Comparison of ENCODE assay signal across 27 mouse cellular contexts in genomic region chrX:159721390-159721789, GRCm38 (mm10).
DNase-seq lines count a peak whose midpoint lies in the region; ATAC-seq and TF ChIP-seq lines count a peak whose summit lies in the region.
"Had no signal": no experiment of that assay in that cellular context is flagged by ENCODE, and none has a peak within 500 bp of the region (broad histone marks: within the 10 kb centered on the region; RNA-seq: fewer than 3 reads in every experiment).

No protein-coding gene starts in this region.

- H3K4me1 ChIP-seq in CH12.LX (ENCODE audit: control insufficient read depth in 1 of 2, insufficient read depth in 2 of 2) = peaks cover 2 to 24% of the 10 kb centered on the region in 2 experiments; a peak in 2 of 4 replicates
- H3K4me1 ChIP-seq: embryonic facial prominence, embryonic 12.5 days; embryonic facial prominence, embryonic 15.5 days; forebrain, embryonic 12.5 days; forebrain, embryonic 15.5 days; heart, embryonic 12.5 days; heart, embryonic 15.5 days; hindbrain, embryonic 10.5 days; hindbrain, embryonic 13.5 days had no signal

- no peaks in the 10 kb centered on the region for H3K9me3 ChIP-seq in CH12.LX (replicated peaks; ENCODE audit: low read length)
- H3K9me3 ChIP-seq: embryonic facial prominence, embryonic 12.5 days; embryonic facial prominence, embryonic 15.5 days; forebrain, embryonic 12.5 days; forebrain, embryonic 15.5 days; G1E; heart, embryonic 12.5 days; heart, embryonic 15.5 days; hindbrain, embryonic 10.5 days; hindbrain, embryonic 13.5 days had no signal

- peak; percentile 83 for TF ChIP-seq EP300 in CH12.LX (IDR thresholded peaks at IDR 0.05; ENCODE audit: low read length)

- in situ Hi-C loops in CH12.LX (cut with MboI; ENCODE audit: low pct_ligation_motif_present, low pct_unique_long_range_greater_than_20kb, low sequenced_read_pairs) = no loop called here

- TF ChIP-seq CTCF in CH12.LX (conservative IDR thresholded peaks at IDR 0.05 in 1 of 2, IDR thresholded peaks at IDR 0.05 in 1 of 2; ENCODE audit: low read depth in 2 of 2, low read length in 2 of 2) = no peak

- H3K4me2 ChIP-seq in CH12.LX (ENCODE audit: insufficient read depth, low read depth, poor library complexity, severe bottlenecking) = no peak overlapping the region; the same call in 1 of the 2 replicates
- H3K4me2 ChIP-seq: embryonic facial prominence, embryonic 12.5 days; embryonic facial prominence, embryonic 15.5 days; forebrain, embryonic 12.5 days; forebrain, embryonic 15.5 days; heart, embryonic 12.5 days; heart, embryonic 15.5 days; hindbrain, embryonic 13.5 days had no signal

- H3K36me3 ChIP-seq in CH12.LX (replicated peaks in 1 of 2; ENCODE audit: control insufficient read depth in 1 of 2, insufficient read depth in 1 of 2, low read length in 1 of 2) = peaks cover 0 to 6% of the 10 kb centered on the region in 2 experiments
- H3K36me3 ChIP-seq: embryonic facial prominence, embryonic 12.5 days; embryonic facial prominence, embryonic 15.5 days; forebrain, embryonic 12.5 days; forebrain, embryonic 15.5 days; heart, embryonic 12.5 days; heart, embryonic 15.5 days; hindbrain, embryonic 10.5 days; hindbrain, embryonic 13.5 days had no signal

- no peak overlapping the region for H3K4me3 ChIP-seq in CH12.LX (replicated peaks in 1 of 3; ENCODE audit: low read depth in 2 of 3, low read length in 2 of 3, poor library complexity in 1 of 3)
- H3K4me3 ChIP-seq: embryonic facial prominence, embryonic 12.5 days; embryonic facial prominence, embryonic 15.5 days; forebrain, embryonic 12.5 days; forebrain, embryonic 15.5 days; heart, embryonic 12.5 days; heart, embryonic 15.5 days; hindbrain, embryonic 10.5 days; hindbrain, embryonic 13.5 days had no signal

- no peak overlapping the region for H3K9ac ChIP-seq in CH12.LX (ENCODE audit: insufficient read depth, low read depth)
- H3K9ac ChIP-seq: embryonic facial prominence, embryonic 12.5 days; embryonic facial prominence, embryonic 15.5 days; forebrain, embryonic 12.5 days; forebrain, embryonic 15.5 days; heart, embryonic 12.5 days; heart, embryonic 15.5 days; hindbrain, embryonic 13.5 days had no signal

- no peak for TF ChIP-seq RAD21 in CH12.LX (IDR thresholded peaks at IDR 0.05; ENCODE audit: low read depth, low read length)

- peaks cover 40% of the 10 kb centered on the region for H3K79me2 ChIP-seq in CH12.LX (replicated peaks; ENCODE audit: control insufficient read depth, extremely low read depth, insufficient read depth, poor library complexity, severe bottlenecking)

- no peaks in the 10 kb centered on the region for H3K27me3 ChIP-seq in CH12.LX (replicated peaks)
- H3K27me3 ChIP-seq: embryonic facial prominence, embryonic 12.5 days; embryonic facial prominence, embryonic 15.5 days; forebrain, embryonic 15.5 days; heart, embryonic 12.5 days; heart, embryonic 15.5 days had no signal

- H3K27ac ChIP-seq in CH12.LX (ENCODE audit: insufficient read depth, low read depth) = no peak overlapping the region
- H3K27ac ChIP-seq: embryonic facial prominence, embryonic 12.5 days; embryonic facial prominence, embryonic 15.5 days; forebrain, embryonic 12.5 days; forebrain, embryonic 15.5 days; heart, embryonic 15.5 days; hindbrain, embryonic 10.5 days; hindbrain, embryonic 13.5 days had no signal

- peak; percentile 70 for DNase-seq in CD4-positive helper T cell, adult 2 months (ENCODE audit: low read depth, low spot score)
- peak; percentile 40 for DNase-seq in CH12.LX (ENCODE audit: extremely low read depth)
- DNase-seq in urinary bladder, postnatal 10 days (ENCODE audit: low spot score) = no peak
- no peak for DNase-seq in adrenal gland, postnatal 25 days
- DNase-seq in right cerebral cortex, postnatal 4 days = no peak
- DNase-seq: adrenal gland, adult 2 months; adrenal gland, postnatal 14 days; cerebellum, adult 11-12 months; cerebellum, adult 9-10 months; cerebellum, postnatal 14 days; gastrocnemius, postnatal 25 days; heart, adult 18-20 months; heart, postnatal 10 days; heart, postnatal 36 days had no signal

- ATAC-seq in inflammation-experienced regulatory T-cells, adult 6 months = peak; percentile 78
- ATAC-seq: forebrain, embryonic 15.5 days; hindbrain, embryonic 16.5 days; intestine, postnatal 0 days; Patski had no signal

- dilution Hi-C loops in CH12.LX (cut with MboI; ENCODE audit: extremely low pct_ligation_motif_present, extremely low pct_unique_long_range_greater_than_20kb, low sequenced_read_pairs) = no loop called here

- no peak for TF ChIP-seq POLR2A in CH12.LX (IDR thresholded peaks at IDR 0.05; ENCODE audit: low read depth, low read length)

TF ChIP-seq in CH12.LX, 34 proteins besides CTCF, POLR2A, EP300 and RAD21:
- TF ChIP-seq ZMIZ1 (IDR thresholded peaks at IDR 0.05; ENCODE audit: low read depth, low read length) (0 out of 2 replicates have a peak, but pooled peaks have one; percentile 32), TBP (conservative IDR thresholded peaks at IDR 0.05; ENCODE audit: low read depth, low read length) (no peak), IRF4 (IDR thresholded peaks at IDR 0.05; ENCODE audit: low read depth, low read length) (0 out of 2 replicates have a peak, but pooled peaks have one; percentile 48), SMC3 (IDR thresholded peaks at IDR 0.05; ENCODE audit: low read depth, low read length) (no peak), MAX (IDR thresholded peaks at IDR 0.05; ENCODE audit: low read length) (peak; percentile 28; the same call in 1 of the 2 replicates), CHD1 (IDR thresholded peaks at IDR 0.05; ENCODE audit: low read depth, low read length) (no peak), ZKSCAN1 (IDR thresholded peaks at IDR 0.05; ENCODE audit: borderline replicate concordance, low read depth, low read length) (no peak), MAZ (IDR thresholded peaks at IDR 0.05; ENCODE audit: low read depth, low read length) (no peak), CHD2 (IDR thresholded peaks at IDR 0.05; ENCODE audit: low read length) (0 out of 2 replicates have a peak, but pooled peaks have one; percentile 41), USF2 (conservative IDR thresholded peaks at IDR 0.05; ENCODE audit: low read depth, low read length) (peak; percentile 65), BHLHE40 (IDR thresholded peaks at IDR 0.05; ENCODE audit: low read depth, low read length) (peak; percentile 68), MYC (IDR thresholded peaks at IDR 0.05; ENCODE audit: low read depth, low read length) (peak; percentile 28; the same call in 1 of the 2 replicates), PAX5 (IDR thresholded peaks at IDR 0.05; ENCODE audit: low read length) (no peak), MAFK (IDR thresholded peaks at IDR 0.05; ENCODE audit: insufficient replicate concordance, low read length) (no peak), JUND (conservative IDR thresholded peaks at IDR 0.05; ENCODE audit: low read depth, low read length) (peak; percentile 61; the same call in 1 of the 2 replicates), ZNF384 (IDR thresholded peaks at IDR 0.05; ENCODE audit: low read depth, low read length) (no peak), RCOR1 (conservative IDR thresholded peaks at IDR 0.05; ENCODE audit: low read depth, low read length) (no peak), NELFE (IDR thresholded peaks at IDR 0.05; ENCODE audit: low read depth, low read length) (no peak), JUN (IDR thresholded peaks at IDR 0.05; ENCODE audit: insufficient read depth, low read depth, low read length) (peak; percentile 49; the same call in 1 of the 2 replicates), E2F4 (IDR thresholded peaks at IDR 0.05; ENCODE audit: insufficient replicate concordance, low read depth, low read length) (no peak), POLR2AphosphoS2 (IDR thresholded peaks at IDR 0.05; ENCODE audit: low read depth, low read length) (no peak), TCF12 (IDR thresholded peaks at IDR 0.05; ENCODE audit: low read depth, low read length) (no peak), USF1 (IDR thresholded peaks at IDR 0.05; ENCODE audit: low read depth, low read length) (peak; percentile 56), ELF1 (IDR thresholded peaks at IDR 0.05; ENCODE audit: low read depth, low read length) (no peak), NRF1 (IDR thresholded peaks at IDR 0.05; ENCODE audit: low read depth, low read length) (no peak), ZC3H11A (IDR thresholded peaks at IDR 0.05; ENCODE audit: low read depth, low read length) (no peak), MXI1 (IDR thresholded peaks at IDR 0.05; ENCODE audit: low read depth, low read length) (no peak), GABPA (IDR thresholded peaks at IDR 0.05; ENCODE audit: insufficient replicate concordance, low read depth, low read length) (no peak), SIN3A (IDR thresholded peaks at IDR 0.05; ENCODE audit: low read length) (0 out of 2 replicates have a peak, but pooled peaks have one; percentile 35), ETS1 (conservative IDR thresholded peaks at IDR 0.05; ENCODE audit: low read depth, low read length) (peak; percentile 54; the same call in 1 of the 2 replicates), UBTF (IDR thresholded peaks at IDR 0.05; ENCODE audit: low read depth, low read length) (no peak), MEF2A (IDR thresholded peaks at IDR 0.05; ENCODE audit: borderline replicate concordance, low read depth, low read length) (no peak; the same call in 1 of the 2 replicates), KAT2A (IDR thresholded peaks at IDR 0.05; ENCODE audit: insufficient replicate concordance, low read length) (no peak), HCFC1 (IDR thresholded peaks at IDR 0.05; ENCODE audit: low read depth, low read length) (no peak)
TF ChIP-seq in CH12.LX: peak in this region for 12.

Comparison
In these comparisons a context has a peak if more than half of its experiments do, and no peak if none do; other contexts are left out.
1. DNase-seq: peak in CD4-positive helper T cell, adult 2 months (single experiment) and CH12.LX (single experiment); none in urinary bladder, postnatal 10 days (single experiment), adrenal gland, postnatal 25 days (single experiment) and right cerebral cortex, postnatal 4 days (single experiment).